Mouse (Mus musculus): ENCODE measurements around the gene Gm7980.
"Not testable (repeated sequence)": the region's sequence is repeated elsewhere in the genome, so short reads cannot be mapped to it uniquely, and the experiment has no call there.

Gm7980 gene

GRCm38 (mm10) chr14:41907190-41907589 lies at the start of gene Gm7980:
TSS of gene Gm7980 (minus strand) at chr14:41907290.
- DNase-seq (ENCODE audit: low spot score), result not testable (repeated sequence)

GRCm38 (mm10) chr14:41943695-41944094 lies 36.6 kb upstream of the Gm7980 start, which contains the start of gene 1700024B05Rik:
TSS of gene 1700024B05Rik (plus strand) at chr14:41943995.
- not testable (repeated sequence) for DNase-seq (ENCODE audit: low spot score)

- not testable (repeated sequence) for DNase-seq (ENCODE audit: low spot score)
Measured at GRCm38 (mm10) chr14:41924649-41925048, 17.6 kb upstream of the Gm7980 start, which contains the start of gene 1700049E17Rik1. TSS of gene 1700049E17Rik1 (plus strand) at chr14:41924949.
